Mouse (Mus musculus) forebrain, embryonic 10.5 days (tissue): ENCODE data around the gene Vstm5. TPM values are rescaled to one million over a fixed set of nuclear protein-coding genes. Genes with fewer than 3 reads are reported as not detected.

Experiments used
- DNase-seq: peaks from one replicate; pipeline ENCODE4 v3.0.0-alpha.2; 2017; ENCODE audit warnings: low spot score; ENCODE audit errors: extremely low spot score
- H3K27ac ChIP-seq: fragments of 300-500 bp; sonication (generic); 2 replicates; pipeline ENCODE4 v1.5.1; 2016; ENCODE audit warnings: mild to moderate bottlenecking
- H3K27me3 ChIP-seq: fragments of 300-500 bp; sonication (generic); 2 replicates; pipeline ENCODE4 v1.6.1; 2016; ENCODE audit warnings: mild to moderate bottlenecking; ENCODE audit not compliant: poor library complexity, severe bottlenecking
- H3K36me3 ChIP-seq: fragments of 300-500 bp; sonication (generic); replicated peaks from 2 replicates; pipeline ENCODE4 v1.6.1; 2016; ENCODE audit warnings: mild to moderate bottlenecking, moderate library complexity
- H3K4me1 ChIP-seq: fragments of 300-500 bp; sonication (generic); 2 replicates; pipeline ENCODE4 v1.6.1; 2016
- H3K4me3 ChIP-seq: fragments of 300-500 bp; sonication (generic); 2 replicates; pipeline ENCODE4 v1.5.1; 2016; ENCODE audit warnings: mild to moderate bottlenecking, moderate library complexity
- H3K9me3 ChIP-seq: fragments of 300-500 bp; sonication (generic); 2 replicates; pipeline ENCODE4 v1.6.1; 2016; ENCODE audit warnings: mild to moderate bottlenecking, moderate library complexity
- WGBS: fragments of 180-500 bp; shearing (Covaris S2); methylation state at CpG from one replicate; pipeline ENCODE4 v1.1.7; 2016; 5-methylcytosine and 5-hydroxymethylcytosine counted together
- polyA plus RNA-seq: library from polyadenylated mRNA; unstranded; fragments of >200 nt; fragmentation: Nextera tagmentation; extraction: Ambion mirVana; gene quantifications from 2 replicates; pipeline ENCODE4 v1.2.1, GENCODE M21; 2016

The Vstm5 gene
- polyA plus RNA-seq, 1 experiment from 2014 or later, result 0.68 TPM

GRCm38 (mm10) chr9:15302881-15303280 lies 64.0 kb downstream of the Vstm5 start:
- H3K36me3 ChIP-seq, result peaks cover 10% of the 10 kb centered on the region
- no peaks in the 10 kb centered on the region for H3K9me3 ChIP-seq
- H3K27ac ChIP-seq, result no peak overlapping the region
- 67% methylated on average over 2 of the region's 2 CpGs for WGBS
- H3K4me1 ChIP-seq, result peaks cover 14% of the 10 kb centered on the region
- DNase-seq, result no peak
- no peak overlapping the region for H3K4me3 ChIP-seq
- no peaks in the 10 kb centered on the region for H3K27me3 ChIP-seq

GRCm38 (mm10) chr9:15305503-15306397 lies 66.9 kb downstream of the Vstm5 start, which contains the start of gene Taf1d:
Gene Taf1d, plus strand, starts transcription at chr9:15306214.
- peaks cover 38% of the 10 kb centered on the region for H3K36me3 ChIP-seq
- H3K27me3 ChIP-seq, result no peaks in the 10 kb centered on the region
- peak; percentile 93 for DNase-seq
- WGBS, result 13% methylated on average over 45 of the region's 45 CpGs
- peak within 1 kb of the TSS; percentile 87 for H3K4me3 ChIP-seq
- peak within 1 kb of the TSS; percentile 98 for H3K27ac ChIP-seq
- peaks cover 30% of the 10 kb centered on the region for H3K4me1 ChIP-seq
- H3K9me3 ChIP-seq, result no peaks in the 10 kb centered on the region

- Histone ChIP-seq H3K36me3 (peaks cover 46% of the 10 kb centered on the region), H3K9me3 (no peaks in the 10 kb centered on the region), H3K4me3 (peak within 1 kb of the TSS; percentile 87), H3K27me3 (no peaks in the 10 kb centered on the region), H3K27ac (peak within 1 kb of the TSS; percentile 98), H3K4me1 (peaks cover 30% of the 10 kb centered on the region)
- no peak for DNase-seq
- under 1% methylated on average over 35 of the region's 35 CpGs for WGBS
Measured at GRCm38 (mm10) chr9:15306398-15307119, 67.7 kb downstream of the Vstm5 start, which contains the start of gene 4931406C07Rik. Gene 4931406C07Rik, minus strand, starts transcription at chr9:15306448.

GRCm38 (mm10) chr9:15307257-15307656 lies 68.4 kb downstream of the Vstm5 start:
- Histone ChIP-seq H3K4me3 (peak overlapping the region; percentile 87), H3K4me1 (peaks cover 30% of the 10 kb centered on the region), H3K36me3 (peaks cover 53% of the 10 kb centered on the region), H3K27ac (peak overlapping the region; percentile 98), H3K9me3 (no peaks in the 10 kb centered on the region), H3K27me3 (no peaks in the 10 kb centered on the region)
- DNase-seq, result no peak
- WGBS, result 12% methylated on average over 6 of the region's 6 CpGs

GRCm38 (mm10) chr9:15308254-15308653 lies 69.4 kb downstream of the Vstm5 start:
- Histone ChIP-seq H3K4me1 (peaks cover 30% of the 10 kb centered on the region), H3K4me3 (peak overlapping the region; percentile 87), H3K9me3 (no peaks in the 10 kb centered on the region), H3K27ac (no peak overlapping the region), H3K27me3 (no peaks in the 10 kb centered on the region), H3K36me3 (peaks cover 63% of the 10 kb centered on the region)
- whole genome bisulfite sequencing, result 67% methylated on average over 2 of the region's 2 CpGs
- DNase-seq, result no peak

Other genes with a start within 250 kb of the Vstm5 start
- 68.8 and 69.9 TPM in 2 replicates for gene Panx1, start 193.6 kb upstream of the Vstm5 start, polyA plus RNA-seq
- gene Hephl1, start 126.9 kb upstream of the Vstm5 start, polyA plus RNA-seq, result not detected in 2 replicates
- gene Med17, start 40.9 kb downstream of the Vstm5 start, polyA plus RNA-seq, result 38.1 and 39.5 TPM in 2 replicates
- 100 and 110 TPM in 2 replicates for gene Taf1d, start 67.2 kb downstream of the Vstm5 start, polyA plus RNA-seq
- 4.4 and 5.2 TPM in 2 replicates for gene 4931406C07Rik, start 67.4 kb downstream of the Vstm5 start, polyA plus RNA-seq
- 23.0 and 25.6 TPM in 2 replicates for gene Cep295, start 118.7 kb downstream of the Vstm5 start, polyA plus RNA-seq